Mouse (Mus musculus): ENCODE measurements around the gene CN725425.

DNA sequence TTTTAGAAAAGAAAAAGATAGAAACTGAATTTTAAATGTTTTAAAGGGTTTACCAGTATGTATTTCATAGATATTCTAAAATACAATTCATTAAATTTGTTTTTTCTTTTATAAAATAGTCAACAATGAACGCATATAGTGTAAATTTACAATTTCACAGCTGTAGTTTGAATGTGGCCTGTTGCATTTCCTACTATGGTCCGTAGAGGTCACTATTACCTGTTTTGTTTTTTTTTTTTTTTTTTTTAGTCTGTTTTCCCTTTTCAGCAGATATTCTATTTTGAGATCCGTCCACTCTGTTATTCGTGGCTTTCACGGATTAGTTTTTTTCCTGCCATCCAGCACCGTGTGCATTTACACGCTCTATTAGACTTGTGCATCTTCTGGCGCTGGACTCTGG lies 53.7 kb downstream of the CN725425 start:
- peak; percentile 10; the same call in 1 of the 2 replicates for TF ChIP-seq CTCF (IDR thresholded peaks at IDR 0.05; ENCODE audit: borderline replicate concordance, insufficient read depth, low read depth, low read length)
- TF ChIP-seq POLR2A (IDR thresholded peaks at IDR 0.05; ENCODE audit: borderline replicate concordance, insufficient read depth, low read length) = no peak
